Mouse (Mus musculus) embryo, embryonic 10 days (tissue): ENCODE results near the gene Pfkp.

ENCODE experiments used
- DNase-seq: peaks from one replicate; pipeline ENCODE4 v3.0.0-alpha.2; 2015; ENCODE audit warnings: low spot score

Pfkp gene

GRCm38 (mm10) chr13:6602786-6603409 is 45.7 kb downstream of the Pfkp start:
- no peak for DNase-seq

GRCm38 (mm10) chr13:6601676-6602075 is 46.9 kb downstream of the Pfkp start:
- no peak for DNase-seq

- DNase-seq, result no peak
Measured at GRCm38 (mm10) chr13:6600626-6601025, 48.0 kb downstream of the Pfkp start.

GRCm38 (mm10) chr13:6597801-6598200 is 50.8 kb downstream of the Pfkp start:
- DNase-seq, result no peak

GRCm38 (mm10) chr13:6595403-6595802 is 53.2 kb downstream of the Pfkp start:
- no peak for DNase-seq

GRCm38 (mm10) chr13:6590846-6591245 is 57.7 kb downstream of the Pfkp start:
- DNase-seq, result no peak

- DNase-seq, result no peak
Measured at GRCm38 (mm10) chr13:6586009-6586408, 62.6 kb downstream of the Pfkp start.

- DNase-seq, result no peak
Measured at GRCm38 (mm10) chr13:6583499-6584125, 65.0 kb downstream of the Pfkp start.

- peak; percentile 41 for DNase-seq
Measured at GRCm38 (mm10) chr13:6575920-6576509, 72.6 kb downstream of the Pfkp start.

GRCm38 (mm10) chr13:6565571-6565970 is 83.0 kb downstream of the Pfkp start:
- no peak for DNase-seq

- no peak for DNase-seq
Measured at GRCm38 (mm10) chr13:6562409-6562808, 86.2 kb downstream of the Pfkp start.

GRCm38 (mm10) chr13:6557771-6558170 is 90.8 kb downstream of the Pfkp start:
- DNase-seq, result no peak

- DNase-seq, result no peak
Measured at GRCm38 (mm10) chr13:6555656-6556055, 92.9 kb downstream of the Pfkp start.

- DNase-seq, result no peak
Measured at GRCm38 (mm10) chr13:6553708-6554107, 94.9 kb downstream of the Pfkp start.

GRCm38 (mm10) chr13:6535287-6535932 is 113.2 kb downstream of the Pfkp start:
- DNase-seq, result peak; percentile 15

GRCm38 (mm10) chr13:6532683-6533082 is 115.9 kb downstream of the Pfkp start:
- peak; percentile 13 for DNase-seq
